Mouse (Mus musculus) left cerebral cortex, adult 11 months (tissue): ENCODE data around the gene Zfp324.
A peak's percentile ranks its signal among the peaks of the same experiment; 100 is the strongest.

Experiments used
- DNase-seq: peaks from one replicate; pipeline ENCODE4 v3.0.0; 2022; ENCODE audit warnings: low spot score

Gene Zfp324

DNA sequence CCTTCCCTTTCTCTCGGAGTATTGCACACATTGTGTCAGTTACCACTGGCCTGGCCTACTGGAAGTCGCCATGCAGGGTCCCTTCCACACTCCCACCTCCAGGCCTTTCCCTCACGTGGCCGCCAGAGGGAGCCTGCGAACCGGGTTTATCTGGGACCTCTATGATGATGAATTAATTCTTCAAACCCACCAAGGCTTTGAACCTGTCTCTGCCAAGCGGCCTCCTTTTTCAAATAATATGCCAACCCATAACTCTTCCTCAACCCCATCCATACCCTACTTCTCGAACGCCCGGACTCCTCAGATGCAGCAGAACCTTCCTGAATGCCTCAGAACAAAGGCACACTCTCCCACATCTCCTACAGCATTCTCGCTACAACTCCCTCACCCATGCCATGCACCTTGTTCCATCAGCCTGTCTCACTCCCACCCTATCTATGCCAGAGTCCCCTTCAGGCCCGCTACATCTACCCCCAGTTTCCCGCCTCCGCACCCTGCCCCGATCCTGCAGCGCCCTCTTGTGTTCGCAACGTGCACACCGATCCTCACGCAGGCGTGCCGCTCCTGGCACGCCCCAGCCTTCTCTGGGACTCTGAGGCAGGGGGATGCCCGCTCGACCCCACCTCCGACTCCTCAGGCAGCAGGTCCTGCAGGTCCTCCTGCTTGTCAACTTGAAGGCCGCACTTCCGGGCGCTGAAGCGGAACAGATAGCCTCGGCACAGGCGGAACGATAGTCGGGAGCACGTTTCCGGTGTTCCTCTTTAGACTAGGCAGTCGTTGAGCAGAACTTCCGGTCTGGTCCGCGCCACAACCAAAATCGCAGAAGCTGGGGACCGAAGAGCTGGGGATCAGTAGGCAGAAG is 43.7 kb downstream of the Zfp324 start:
- DNase-seq: peak; percentile 91

DNA sequence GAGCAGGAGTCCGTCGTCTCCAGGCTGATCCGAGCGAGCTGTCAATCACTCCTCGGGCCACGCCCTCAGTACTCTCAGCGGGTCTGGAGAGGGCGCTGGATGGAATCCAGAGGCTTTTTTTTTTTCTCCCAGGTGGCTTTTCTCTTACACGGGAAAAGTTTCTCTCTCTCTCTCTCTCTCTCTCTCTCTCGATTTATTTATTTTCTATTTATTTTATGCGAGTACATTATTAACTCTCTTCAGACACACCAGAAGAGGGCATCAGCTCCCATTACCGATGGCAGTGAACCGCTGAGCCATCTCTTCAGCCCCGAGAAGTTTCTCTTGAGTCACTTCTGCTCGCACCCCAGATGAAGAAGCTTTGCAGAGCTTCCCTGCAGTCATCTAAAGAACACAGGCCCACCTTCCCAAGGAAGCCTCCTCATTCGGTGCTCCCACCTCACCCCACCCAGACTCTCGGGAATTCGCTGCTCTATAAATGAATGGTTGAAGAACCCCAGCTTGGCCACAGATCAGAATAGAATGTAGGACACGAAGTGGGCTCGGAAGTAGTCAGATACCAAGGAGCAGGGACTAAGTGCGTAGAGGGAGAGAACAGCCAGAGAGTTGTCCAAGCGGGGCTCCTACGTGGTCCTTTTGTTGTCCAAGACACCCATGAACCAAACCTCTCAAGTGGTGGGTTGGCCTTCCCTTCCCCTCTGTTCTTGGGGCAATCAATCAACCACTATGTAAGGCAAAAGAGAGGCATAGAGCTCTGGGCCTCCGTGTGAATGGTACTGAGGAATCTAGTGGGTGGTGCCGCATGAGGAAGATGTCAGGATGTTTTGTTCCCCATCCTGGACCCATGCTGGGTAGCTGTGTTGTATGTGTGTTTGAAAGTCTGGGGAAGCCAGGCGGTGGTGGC is 44.6 kb downstream of the Zfp324 start, which contains the start of gene Zbtb45:
Gene Zbtb45, minus strand, starts transcription at position 30 of the 904 bp plus-strand sequence.
- DNase-seq: no peak

DNA sequence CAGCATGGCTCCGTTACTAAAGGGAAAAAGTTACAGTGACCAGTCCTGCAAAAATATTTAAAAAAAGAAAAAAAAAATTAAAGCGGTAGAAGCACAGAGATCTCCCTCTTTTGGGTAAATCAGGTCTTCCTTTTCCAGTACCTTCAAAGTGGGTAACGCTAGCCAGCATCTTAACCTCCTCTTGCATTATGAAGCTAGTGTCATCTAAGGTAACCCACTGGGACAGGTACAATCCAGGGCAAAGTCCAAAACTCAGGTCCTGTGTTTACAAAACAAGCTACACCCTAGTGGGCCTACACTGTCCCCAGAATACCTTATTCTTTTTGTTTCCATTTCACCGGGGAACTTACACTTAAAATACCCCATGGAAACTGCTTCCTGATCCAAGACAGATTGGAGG is 48.0 kb downstream of the Zfp324 start:
- no peak for DNase-seq

DNA sequence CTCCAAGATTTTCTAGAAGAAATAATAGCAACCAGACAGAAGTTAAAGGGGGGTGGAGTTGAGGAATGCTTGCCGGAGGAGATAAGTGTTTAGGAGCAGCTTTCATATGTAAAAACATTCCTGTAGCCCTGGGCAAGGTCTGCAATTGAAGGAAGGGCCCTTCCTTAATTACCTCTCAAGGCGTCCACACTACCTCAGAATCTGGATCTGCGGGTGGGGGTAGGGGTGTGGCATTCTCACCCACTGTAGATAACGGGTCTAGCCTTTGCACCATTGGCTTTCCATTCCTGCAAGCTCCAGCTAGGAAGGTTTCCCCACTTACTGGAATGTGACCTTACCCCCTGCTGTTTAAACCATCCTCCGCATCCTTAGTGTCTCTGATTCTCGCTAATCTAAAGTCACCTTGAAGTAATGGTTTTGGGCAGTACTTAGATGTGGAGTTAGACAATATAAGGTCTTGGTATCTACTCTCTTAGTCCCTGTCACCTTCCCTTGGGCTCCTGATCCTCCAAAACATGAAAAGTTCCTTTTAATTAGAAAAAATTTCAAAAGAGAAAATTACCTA is 48.7 kb downstream of the Zfp324 start:
- no peak for DNase-seq

DNA sequence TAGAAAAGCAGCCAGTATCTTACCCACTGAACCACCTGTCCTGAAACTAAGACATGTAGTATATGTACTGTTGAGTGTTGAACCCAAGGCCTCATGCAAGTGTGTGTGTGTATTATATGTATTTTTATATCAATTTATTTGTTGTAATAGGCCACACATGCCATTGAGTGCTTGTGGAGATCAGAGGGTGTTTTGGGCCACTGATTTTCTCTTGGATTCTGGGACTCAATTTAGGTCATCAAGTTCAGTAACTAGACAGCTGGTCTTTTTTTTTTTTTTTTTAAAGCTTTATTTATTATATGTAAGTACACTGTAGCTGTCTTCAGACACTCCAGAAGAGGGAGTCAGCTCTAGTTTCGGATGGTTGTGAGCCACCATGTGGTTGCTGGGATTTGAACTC is 49.6 kb downstream of the Zfp324 start:
- no peak for DNase-seq

DNA sequence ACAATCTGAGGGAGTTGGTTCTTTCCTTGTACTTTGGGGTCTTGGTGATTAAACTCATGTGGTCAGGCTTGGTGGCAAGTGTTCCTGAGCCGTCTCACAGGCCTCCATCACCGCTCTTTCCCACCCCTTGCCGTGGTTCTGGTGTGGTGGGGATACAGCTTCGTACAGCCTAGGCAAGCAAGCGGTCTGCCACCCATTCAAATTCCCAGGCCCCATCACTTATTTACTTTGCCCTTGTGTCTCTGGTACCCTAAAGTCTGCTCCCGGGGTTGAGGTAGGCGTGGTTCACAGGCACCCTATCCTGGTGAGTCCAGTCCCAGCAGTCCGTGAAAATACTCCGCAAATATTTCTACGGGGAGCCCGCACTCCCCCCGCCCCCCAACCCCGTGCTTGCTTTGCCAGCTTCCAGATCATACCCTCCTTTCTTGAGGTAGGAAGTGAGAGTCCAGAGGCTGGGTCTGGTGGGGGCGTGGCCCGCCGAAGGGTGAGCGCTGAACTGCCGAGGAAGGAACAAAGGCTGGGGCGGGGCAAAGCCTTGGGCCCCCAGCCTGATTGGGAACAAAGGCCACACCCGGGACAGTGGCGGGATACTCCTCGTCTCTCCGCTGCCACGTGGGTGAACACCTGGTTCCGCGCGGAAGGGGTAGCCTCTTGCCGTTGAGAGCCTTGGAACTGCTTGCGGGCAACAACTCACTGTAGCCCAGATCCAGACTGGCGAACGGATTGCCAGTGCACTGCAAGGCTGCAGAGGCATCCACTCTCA is 57.3 kb downstream of the Zfp324 start:
- DNase-seq: no peak
